Mouse (Mus musculus) neutrophil, adult 5-6 weeks (primary cell): ENCODE results near the gene Htatip2. TPM values are rescaled to one million over a fixed set of nuclear protein-coding genes. Genes with fewer than 3 reads are reported as not detected.

Source experiments
- total RNA-seq: library from RNA; stranded (forward); fragments of 200-1000 nt; gene quantifications from 2 replicates; pipeline ENCODE4 v1.2.3, GENCODE M21; 2017

The Htatip2 gene
- total RNA-seq, 1 experiment from 2014 or later = 22.3 TPM

Other genes with a start within 250 kb of the Htatip2 start
- gene Dbx1, start 122.3 kb upstream of the Htatip2 start, total RNA-seq = not detected in 2 replicates
- 30.1 and 38.2 TPM in 2 replicates for gene Prmt3, start 19.2 kb downstream of the Htatip2 start, total RNA-seq
- gene Slc6a5, start 151.0 kb downstream of the Htatip2 start, total RNA-seq = not detected in 2 replicates
- not detected in 2 replicates for gene Nell1, start 215.7 kb downstream of the Htatip2 start, total RNA-seq